In genomic region chr11:80854430-80854829, GRCm38 (mm10) we compare ENCODE assay signal across 2 mouse cellular contexts.
TF ChIP-seq lines count a peak whose summit lies in the region.

No protein-coding gene starts in this region.

TF ChIP-seq in MEL, 35 proteins besides CTCF, POLR2A, EP300 and RAD21:
- no peak for TF ChIP-seq TCF12 (IDR thresholded peaks at IDR 0.05; ENCODE audit: low read depth, low read length)
- peak; percentile 62 for TF ChIP-seq MXI1 (IDR thresholded peaks at IDR 0.05; ENCODE audit: low read depth, low read length)
- 0 out of 2 replicates have a peak, but pooled peaks have one; percentile 8 for TF ChIP-seq TBP (IDR thresholded peaks at IDR 0.05; ENCODE audit: low read depth, low read length)
- peak; percentile 42; the same call in 1 of the 2 replicates for TF ChIP-seq MAX (IDR thresholded peaks at IDR 0.05; ENCODE audit: low read length)
TF ChIP-seq in MEL: peak in this region for 3.

TF ChIP-seq in myocyte, 11 proteins besides CTCF, POLR2A, EP300 and RAD21:
- TF ChIP-seq REST (IDR thresholded peaks at IDR 0.05; ENCODE audit: insufficient read depth, insufficient read length), result no peak
- no peak for TF ChIP-seq MAX (IDR thresholded peaks at IDR 0.05; ENCODE audit: low read depth)
- no peak for TF ChIP-seq USF1 (IDR thresholded peaks at IDR 0.05; ENCODE audit: low read depth)
- TF ChIP-seq CEBPB (IDR thresholded peaks at IDR 0.05; ENCODE audit: insufficient read depth, poor library complexity, severe bottlenecking), result no peak
- no peak for TF ChIP-seq MYOD1 (IDR thresholded peaks at IDR 0.05; ENCODE audit: control insufficient read depth in 1 of 3, insufficient read length in 2 of 3, low read depth in 2 of 3)
- no peak for TF ChIP-seq E2F4 (IDR thresholded peaks at IDR 0.05; ENCODE audit: insufficient read depth)
- TF ChIP-seq MYOG (IDR thresholded peaks at IDR 0.05; ENCODE audit: control insufficient read depth in 1 of 3, insufficient read depth in 1 of 3, insufficient read length in 2 of 3, low read depth in 2 of 3), result no peak
- no peak for TF ChIP-seq POLR2AphosphoS2 (IDR thresholded peaks at IDR 0.05; ENCODE audit: insufficient read length, low read depth)
- no peak for TF ChIP-seq TCF12 (IDR thresholded peaks at IDR 0.05; ENCODE audit: insufficient read depth, poor library complexity, severe bottlenecking)
- TF ChIP-seq SRF (IDR thresholded peaks at IDR 0.05; ENCODE audit: control insufficient read depth, insufficient read length, low read depth), result no peak
- TF ChIP-seq TCF3 (IDR thresholded peaks at IDR 0.05; ENCODE audit: insufficient read length, low read depth), result no peak
